In the genomic region with DNA sequence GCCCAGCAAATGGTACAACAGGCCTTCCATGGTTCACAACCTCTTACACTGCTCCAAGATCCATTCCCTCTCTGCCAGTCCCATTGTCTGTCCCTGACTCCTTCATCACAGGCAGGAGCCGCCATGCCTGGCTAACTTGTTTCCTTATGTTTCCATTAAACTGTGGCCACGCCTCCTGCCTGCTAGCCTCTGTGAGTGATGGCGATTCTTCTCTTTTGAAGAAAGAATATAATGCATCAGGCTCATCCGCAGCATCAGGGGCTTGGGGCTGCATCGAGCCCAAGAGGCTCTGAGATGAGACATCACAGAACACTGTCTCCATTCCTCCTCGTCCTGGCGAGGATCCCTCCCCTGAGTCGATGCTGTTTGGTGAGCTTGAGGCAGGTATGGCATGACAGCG, we compare ENCODE assay signal across 19 mouse cellular contexts. TPM values are rescaled to one million over a fixed set of nuclear protein-coding genes. Genes with fewer than 3 reads are reported as not detected.
"Had no signal": no experiment of that assay in that cellular context is flagged by ENCODE, and none has a peak within 500 bp of the region (broad histone marks: within the 10 kb centered on the region; RNA-seq: fewer than 3 reads in every experiment).

No protein-coding gene starts in this region.

- DNase-seq: lung, adult 18-20 months; lung, embryonic 14.5 days; lung, postnatal 10 days; lung, postnatal 4 days; retina, postnatal 1 day; right cerebral cortex, adult 18-20 months; right cerebral cortex, postnatal 25 days; right cerebral cortex, postnatal 4 days; spleen, adult 18-20 months; thymus, adult 18-20 months; thymus, postnatal 14 days; thymus, postnatal 36 days had no signal

- H3K27me3 ChIP-seq: midbrain, embryonic 13.5 days; neural tube, embryonic 15.5 days had no signal

- H3K4me1 ChIP-seq: midbrain, embryonic 13.5 days; neural tube, embryonic 13.5 days; neural tube, embryonic 15.5 days had no signal

- H3K9me3 ChIP-seq: midbrain, embryonic 10.5 days; midbrain, embryonic 13.5 days; neural tube, embryonic 13.5 days; neural tube, embryonic 15.5 days had no signal

- H3K4me3 ChIP-seq: midbrain, embryonic 10.5 days; midbrain, embryonic 13.5 days; myocyte; neural tube, embryonic 13.5 days; neural tube, embryonic 15.5 days had no signal

- H3K4me2 ChIP-seq: lung, embryonic 14.5 days; midbrain, embryonic 13.5 days; neural tube, embryonic 13.5 days; neural tube, embryonic 15.5 days had no signal

- H3K27ac ChIP-seq: liver, embryonic 14.5 days; midbrain, embryonic 10.5 days; midbrain, embryonic 13.5 days; neural tube, embryonic 13.5 days; neural tube, embryonic 15.5 days had no signal

- ATAC-seq: midbrain, embryonic 13.5 days had no signal

- H3K9ac ChIP-seq: liver, embryonic 14.5 days; lung, embryonic 14.5 days; midbrain, embryonic 13.5 days; neural tube, embryonic 13.5 days; neural tube, embryonic 15.5 days had no signal

- H3K36me3 ChIP-seq: midbrain, embryonic 10.5 days; midbrain, embryonic 13.5 days; neural tube, embryonic 13.5 days; neural tube, embryonic 15.5 days had no signal

RNA-seq across cellular contexts. Expression of a gene that starts 13.0 kb away (rescaled TPM):
- total RNA-seq: megakaryocyte, adult 5-6 weeks had no signal
